Mouse (Mus musculus) forebrain, embryonic 14.5 days (tissue): Measurements from ENCODE around the gene I830077J02Rik. TPM values are rescaled to one million over a fixed set of nuclear protein-coding genes. Genes with fewer than 3 reads are reported as not detected.

Experiments used
- ATAC-seq: fragments of 200-750 bp; cut with Nextera tagmentation; 2 replicates; pipeline ENCODE4 v1.8.0; 2017; ENCODE audit warnings: mild to moderate bottlenecking, moderate library complexity
- DNase-seq: peaks from one replicate; pipeline ENCODE4 v3.0.0-alpha.2; 2015; ENCODE audit warnings: low spot score
- H3K27ac ChIP-seq: fragments of 300-500 bp; sonication (generic); 2 replicates; pipeline ENCODE4 v1.5.1; 2014; ENCODE audit warnings: low read depth, mild to moderate bottlenecking, control low read depth, low read length, moderate library complexity
- H3K27me3 ChIP-seq: fragments of 300-500 bp; sonication (generic); replicated peaks from 2 replicates; pipeline ENCODE4 v1.6.1; 2014; ENCODE audit warnings: low read length, control low read depth, mixed read lengths; ENCODE audit not compliant: control insufficient read depth, insufficient read depth
- H3K36me3 ChIP-seq: fragments of 300-500 bp; sonication (generic); 2 replicates; pipeline ENCODE4 v1.6.1; 2014; ENCODE audit warnings: low read length, control low read depth; ENCODE audit not compliant: control insufficient read depth, insufficient read depth
- H3K4me1 ChIP-seq: fragments of 300-500 bp; sonication (generic); 2 replicates; pipeline ENCODE4 v1.6.1; 2014; ENCODE audit warnings: antibody characterized with exemption, low read length, control low read depth; ENCODE audit not compliant: control insufficient read depth, insufficient read depth
- H3K4me2 ChIP-seq: fragments of 300-500 bp; sonication (generic); 2 replicates; pipeline ENCODE4 v1.6.1; 2014; ENCODE audit warnings: mild to moderate bottlenecking, control low read depth, low read length
- H3K4me3 ChIP-seq: fragments of 300-500 bp; sonication (generic); 2 replicates; pipeline ENCODE4 v1.5.1; 2014; ENCODE audit warnings: low read depth, low read length, control low read depth
- H3K9ac ChIP-seq: fragments of 300-500 bp; sonication (generic); 2 replicates; pipeline ENCODE4 v1.6.1; 2014; ENCODE audit warnings: mild to moderate bottlenecking, low read length, control low read depth, moderate library complexity
- H3K9me3 ChIP-seq: fragments of 300-500 bp; sonication (generic); replicated peaks from 2 replicates; pipeline ENCODE4 v1.6.1; 2016; ENCODE audit warnings: low read length, control low read depth, mixed read lengths; ENCODE audit not compliant: control insufficient read depth
- WGBS: fragments of 180-500 bp; shearing (Covaris S2); extraction: QIAGEN DNeasy Blood & Tissue Kit; methylation state at CpG from one replicate; pipeline ENCODE4 v1.1.7; 2014; 5-methylcytosine and 5-hydroxymethylcytosine counted together
- polyA plus RNA-seq: library from polyadenylated mRNA; unstranded; fragments of >200 nt; fragmentation: Nextera tagmentation; extraction: Ambion mirVana; gene quantifications from 2 replicates; pipeline ENCODE4 v1.2.1, GENCODE M21; 2014

Gene I830077J02Rik
- polyA plus RNA-seq, 1 experiment from 2014 or later, result 0.36 TPM

GRCm38 (mm10) chr3:105913839-105914681 is 18.4 kb downstream of the I830077J02Rik start:
- no peak overlapping the region for H3K4me3 ChIP-seq
- H3K27ac ChIP-seq, result no peak overlapping the region
- no peaks in the 10 kb centered on the region for H3K27me3 ChIP-seq
- H3K36me3 ChIP-seq, result no peaks in the 10 kb centered on the region
- H3K9me3 ChIP-seq, result no peaks in the 10 kb centered on the region
- no peaks in the 10 kb centered on the region for H3K4me1 ChIP-seq
- 83% methylated on average over 10 of the region's 10 CpGs for WGBS
- H3K4me2 ChIP-seq, result no peak overlapping the region
- H3K9ac ChIP-seq, result no peak overlapping the region
- DNase-seq (no peak), ATAC-seq (no peak)

- ATAC-seq (no peak), DNase-seq (no peak)
- H3K36me3 ChIP-seq, result no peaks in the 10 kb centered on the region
- no peak overlapping the region for H3K9ac ChIP-seq
- 82% methylated on average over 9 of the region's 9 CpGs for WGBS
- H3K4me1 ChIP-seq, result no peaks in the 10 kb centered on the region
- H3K9me3 ChIP-seq, result no peaks in the 10 kb centered on the region
- no peaks in the 10 kb centered on the region for H3K27me3 ChIP-seq
- H3K4me2 ChIP-seq, result no peak overlapping the region
- H3K4me3 ChIP-seq, result no peak overlapping the region
- H3K27ac ChIP-seq, result no peak overlapping the region
Observed at GRCm38 (mm10) chr3:105912097-105912880, 20.2 kb downstream of the I830077J02Rik start.

- H3K36me3 ChIP-seq, result no peaks in the 10 kb centered on the region
- H3K9me3 ChIP-seq, result no peaks in the 10 kb centered on the region
- no peak overlapping the region for H3K4me2 ChIP-seq
- no peak for ATAC-seq
- H3K9ac ChIP-seq, result no peak overlapping the region
- H3K27me3 ChIP-seq, result no peaks in the 10 kb centered on the region
- 78% methylated on average over 11 of the region's 11 CpGs for WGBS
- no peak for DNase-seq
- H3K4me3 ChIP-seq, result no peak overlapping the region
- no peak overlapping the region for H3K27ac ChIP-seq
- no peaks in the 10 kb centered on the region for H3K4me1 ChIP-seq
Observed at GRCm38 (mm10) chr3:105910519-105911190, 21.8 kb downstream of the I830077J02Rik start.

- 97% methylated on average over 4 of the region's 4 CpGs for WGBS
Observed at GRCm38 (mm10) chr3:105908976-105909375, 23.5 kb downstream of the I830077J02Rik start.

GRCm38 (mm10) chr3:105907956-105908655 is 24.4 kb downstream of the I830077J02Rik start:
- Histone ChIP-seq H3K27me3 (no peaks in the 10 kb centered on the region), H3K9ac (no peak overlapping the region), H3K36me3 (no peaks in the 10 kb centered on the region), H3K27ac (no peak overlapping the region), H3K4me1 (no peaks in the 10 kb centered on the region), H3K4me3 (no peak overlapping the region), H3K4me2 (no peak overlapping the region), H3K9me3 (no peaks in the 10 kb centered on the region)
- 40% methylated on average over 9 of the region's 9 CpGs for WGBS
- no peak for ATAC-seq
- no peak for DNase-seq

More at GRCm38 (mm10) chr3:105908976-105909375, 23.5 kb downstream of the I830077J02Rik start:
- Histone ChIP-seq H3K27ac (no peak overlapping the region), H3K4me1 (no peaks in the 10 kb centered on the region), H3K36me3 (no peaks in the 10 kb centered on the region), H3K9me3 (no peaks in the 10 kb centered on the region), H3K27me3 (no peaks in the 10 kb centered on the region), H3K4me3 (no peak overlapping the region), H3K9ac (no peak overlapping the region), H3K4me2 (no peak overlapping the region)
- ATAC-seq (no peak), DNase-seq (no peak)

- ATAC-seq (no peak), DNase-seq (no peak)
- no peaks in the 10 kb centered on the region for H3K4me1 ChIP-seq
- WGBS, result 96% methylated on average over 9 of the region's 9 CpGs
- H3K9ac ChIP-seq, result no peak overlapping the region
- no peaks in the 10 kb centered on the region for H3K9me3 ChIP-seq
- H3K4me3 ChIP-seq, result no peak overlapping the region
- H3K4me2 ChIP-seq, result no peak overlapping the region
- H3K27me3 ChIP-seq, result no peaks in the 10 kb centered on the region
- H3K36me3 ChIP-seq, result no peaks in the 10 kb centered on the region
- no peak overlapping the region for H3K27ac ChIP-seq
Observed at GRCm38 (mm10) chr3:105904721-105905120, 27.7 kb downstream of the I830077J02Rik start.

- no peak for ATAC-seq
Observed at GRCm38 (mm10) chr3:105904213-105904612, 28.3 kb downstream of the I830077J02Rik start.

GRCm38 (mm10) chr3:105901468-105901867 is 31.0 kb downstream of the I830077J02Rik start:
- Histone ChIP-seq H3K4me2 (no peak overlapping the region), H3K4me1 (no peaks in the 10 kb centered on the region), H3K9me3 (no peaks in the 10 kb centered on the region), H3K36me3 (no peaks in the 10 kb centered on the region), H3K27me3 (no peaks in the 10 kb centered on the region), H3K9ac (no peak overlapping the region), H3K4me3 (no peak overlapping the region), H3K27ac (no peak overlapping the region)
- no peak for DNase-seq
- no peak for ATAC-seq
- 79% methylated on average over 4 of the region's 4 CpGs for WGBS

More at GRCm38 (mm10) chr3:105904213-105904612, 28.3 kb downstream of the I830077J02Rik start:
- Histone ChIP-seq H3K9ac (no peak overlapping the region), H3K4me3 (no peak overlapping the region), H3K27me3 (no peaks in the 10 kb centered on the region), H3K4me1 (no peaks in the 10 kb centered on the region), H3K9me3 (no peaks in the 10 kb centered on the region), H3K4me2 (no peak overlapping the region), H3K36me3 (no peaks in the 10 kb centered on the region), H3K27ac (no peak overlapping the region)
- WGBS, result 75% methylated on average over 4 of the region's 4 CpGs
- no peak for DNase-seq
